Mouse (Mus musculus) ES-E14 (cell line): ENCODE data around the gene Cdk11b. TPM values are rescaled to one million over a fixed set of nuclear protein-coding genes. Genes with fewer than 3 reads are reported as not detected.

Source experiments
- DNase-seq: peaks from one replicate; pipeline ENCODE4 v3.0.0-alpha.2; 2013; ENCODE audit warnings: low read depth, low spot score
- H3K27ac ChIP-seq: 2 replicates; pipeline ENCODE4 v1.5.1; 2012; ENCODE audit warnings: low read depth, mild to moderate bottlenecking, low read length, moderate library complexity, mixed read lengths; ENCODE audit not compliant: poor library complexity, insufficient read depth, severe bottlenecking
- H3K36me3 ChIP-seq: 2 replicates; pipeline ENCODE4 v1.6.1; 2012; ENCODE audit warnings: mild to moderate bottlenecking, low read length, moderate library complexity, mixed read lengths; ENCODE audit not compliant: control insufficient read depth, poor library complexity, insufficient read depth, severe bottlenecking
- H3K4me1 ChIP-seq, 2 experiments: fragments of 150-350 bp in 1 of 2; sonication (generic) in 1 of 2; 2 replicates each; pipeline ENCODE4 v1.6.1; 2012; ENCODE audit warnings: low read length in 2 of 2, mild to moderate bottlenecking in 1 of 2, mixed read lengths in 1 of 2; ENCODE audit not compliant: control insufficient read depth in 2 of 2, insufficient read depth in 2 of 2, poor library complexity in 1 of 2
- H3K4me3 ChIP-seq, 2 experiments: fragments of 150-350 bp in 1 of 2; sonication (generic) in 1 of 2; 2 replicates each; pipeline ENCODE4 v1.5.1; 2012; ENCODE audit warnings: low read length in 2 of 2, low read depth in 1 of 2, mild to moderate bottlenecking in 1 of 2, mixed read lengths in 1 of 2; ENCODE audit not compliant: insufficient read depth in 1 of 2, poor library complexity in 1 of 2, severe bottlenecking in 1 of 2
- H3K9ac ChIP-seq: 2 replicates; pipeline ENCODE4 v1.6.1; 2012; ENCODE audit warnings: low read depth, mild to moderate bottlenecking, low read length, mixed read lengths; ENCODE audit not compliant: poor library complexity, insufficient read depth, severe bottlenecking
- H3K9me3 ChIP-seq: fragments of 150-350 bp; sonication (generic); 2 replicates; pipeline ENCODE4 v1.6.1; 2012; ENCODE audit warnings: low read depth, mild to moderate bottlenecking, low read length; ENCODE audit not compliant: control insufficient read depth, insufficient read depth
- CHD2 ChIP-seq: IDR thresholded peaks from 2 replicates; pipeline ENCODE4 v1.6.1; 2014; ENCODE audit warnings: mild to moderate bottlenecking, low read depth, low read length, inconsistent platforms
- HCFC1 ChIP-seq: IDR thresholded peaks from 2 replicates; pipeline ENCODE4 v1.6.1; 2012; ENCODE audit warnings: low read length, inconsistent platforms, borderline replicate concordance; ENCODE audit not compliant: insufficient read depth
- MAFK ChIP-seq: IDR thresholded peaks from 2 replicates; pipeline ENCODE4 v1.6.1; 2014; ENCODE audit warnings: mild to moderate bottlenecking, low read depth, low read length, inconsistent platforms; ENCODE audit not compliant: insufficient read depth
- ZC3H11A ChIP-seq: IDR thresholded peaks from 2 replicates; pipeline ENCODE4 v1.6.1; 2012; ENCODE audit warnings: low read depth, mild to moderate bottlenecking, inconsistent platforms, low read length, borderline replicate concordance
- ZNF384 ChIP-seq: IDR thresholded peaks from 2 replicates; pipeline ENCODE4 v1.6.1; 2012; ENCODE audit warnings: low read depth, low read length, inconsistent platforms
- in situ Hi-C, 2 experiments: fragments of 600-800 bp; cut with MboI; formaldehyde crosslinking; loops; one replicate each; pipeline ENCODE4 v1.15.1; 2025; ENCODE audit warnings: low sequenced_read_pairs in 2 of 2, inconsistent platforms in 1 of 2; ENCODE audit not compliant: unreplicated experiment in 2 of 2
- total RNA-seq: library from RNA; depleted of rRNA; stranded (reverse); fragments of 300-350 nt; gene quantifications from 2 replicates; pipeline ENCODE4 v1.2.3, GENCODE M21; 2012

Gene Cdk11b
- total RNA-seq, 1 experiment: 50.1 TPM

GRCm38 (mm10) chr4:155577741-155578140, 46.9 kb upstream of the Cdk11b start:
- Histone ChIP-seq H3K27ac (no peak overlapping the region), H3K9me3 (no peaks in the 10 kb centered on the region), H3K4me1 (peaks cover 3 to 8% of the 10 kb centered on the region in 2 experiments; a peak in 3 of 4 replicates), H3K4me3 (no peak overlapping the region), H3K9ac (no peak overlapping the region), H3K36me3 (peaks cover 25% of the 10 kb centered on the region)
- in situ Hi-C loops: no loop called here
- no peak for DNase-seq
- no peak for TF ChIP-seq HCFC1
- TF ChIP-seq ZNF384: no peak
- no peak for TF ChIP-seq CHD2
- TF ChIP-seq MAFK: no peak
- no peak for TF ChIP-seq ZC3H11A

- no peak overlapping the region for H3K9ac ChIP-seq
- peaks cover under 1 to 5% of the 10 kb centered on the region in 2 experiments; a peak in 3 of 4 replicates for H3K4me1 ChIP-seq
- peaks cover 25% of the 10 kb centered on the region for H3K36me3 ChIP-seq
- no peak overlapping the region for H3K27ac ChIP-seq
- no peaks in the 10 kb centered on the region for H3K9me3 ChIP-seq
- no peak for TF ChIP-seq CHD2
- no peak for TF ChIP-seq ZC3H11A
- no peak for TF ChIP-seq ZNF384
- TF ChIP-seq MAFK: no peak
- no peak for TF ChIP-seq HCFC1
- no peak for DNase-seq
- in situ Hi-C loops: no loop called here
- no peak overlapping the region for H3K4me3 ChIP-seq
Observed at GRCm38 (mm10) chr4:155578336-155579125, 46.1 kb upstream of the Cdk11b start.

GRCm38 (mm10) chr4:155580420-155580819, 44.2 kb upstream of the Cdk11b start:
- in situ Hi-C loops: no loop called here
- Histone ChIP-seq H3K9me3 (no peaks in the 10 kb centered on the region), H3K4me1 (peaks cover 0 to 2% of the 10 kb centered on the region in 2 experiments; a peak in 2 of 4 replicates), H3K4me3 (no peak overlapping the region), H3K36me3 (peaks cover 34% of the 10 kb centered on the region), H3K9ac (no peak overlapping the region), H3K27ac (no peak overlapping the region)
- TF ChIP-seq ZC3H11A: 0 out of 2 replicates have a peak, but pooled peaks have one; percentile 25
- no peak for TF ChIP-seq HCFC1
- no peak for DNase-seq

- H3K27ac ChIP-seq: no peak overlapping the region
- H3K36me3 ChIP-seq: peaks cover 38% of the 10 kb centered on the region
- no peaks in the 10 kb centered on the region for H3K4me1 ChIP-seq
- in situ Hi-C loops: no loop called here
- TF ChIP-seq CHD2 (no peak), HCFC1 (no peak), MAFK (no peak), ZC3H11A (no peak), ZNF384 (no peak)
- H3K9ac ChIP-seq: no peak overlapping the region
- DNase-seq: no peak
- no peaks in the 10 kb centered on the region for H3K9me3 ChIP-seq
- no peak overlapping the region for H3K4me3 ChIP-seq
Observed at GRCm38 (mm10) chr4:155582279-155582905, 42.3 kb upstream of the Cdk11b start.
